Mouse (Mus musculus): ENCODE results near the gene Ssrp1. TPM values are rescaled to one million over a fixed set of nuclear protein-coding genes. Genes with fewer than 3 reads are reported as not detected.
A peak's percentile ranks its signal among the peaks of the same experiment; 100 is the strongest.

Gene Ssrp1
- 392 and 411 TPM in 2 replicates for polyA plus RNA-seq (2016; fragmentation: Nextera tagmentation; extraction: Ambion mirVana)

GRCm38 (mm10) chr2:85037047-85038026 is at the start of gene Ssrp1, which contains the start of gene P2rx3:
TSS of gene Ssrp1 (plus strand) at chr2:85037234.
TSS of gene P2rx3 (minus strand) at chr2:85037462.
- peak within 1 kb of the TSS; percentile 95 for H3K27ac ChIP-seq (replicated peaks)
- DNase-seq (ENCODE audit: low spot score): peak; percentile 94
- 1% methylated on average over 66 of the region's 66 CpGs for WGBS
- peak within 1 kb of the TSS; percentile 78 for H3K4me3 ChIP-seq
- peaks cover 38% of the 10 kb centered on the region for H3K36me3 ChIP-seq
- no peaks in the 10 kb centered on the region for H3K27me3 ChIP-seq (ENCODE audit: low read depth, poor library complexity, severe bottlenecking)
- peaks cover 26% of the 10 kb centered on the region for H3K4me1 ChIP-seq
- no peaks in the 10 kb centered on the region for H3K9me3 ChIP-seq (replicated peaks)

GRCm38 (mm10) chr2:84987930-84988329 is 49.1 kb upstream of the Ssrp1 start, which contains the start of gene Prg3:
TSS of gene Prg3 (plus strand) at chr2:84988215.
- no peaks in the 10 kb centered on the region for H3K36me3 ChIP-seq
- WGBS: 88% methylated on average over 1 of the region's 1 CpGs
- H3K27me3 ChIP-seq (ENCODE audit: low read depth, poor library complexity, severe bottlenecking): no peaks in the 10 kb centered on the region
- H3K9me3 ChIP-seq (replicated peaks): no peaks in the 10 kb centered on the region
- no peak within 1 kb of the TSS for H3K4me3 ChIP-seq
- H3K4me1 ChIP-seq: no peaks in the 10 kb centered on the region
- no peak within 1 kb of the TSS for H3K27ac ChIP-seq (replicated peaks)
- DNase-seq (ENCODE audit: low spot score): no peak

GRCm38 (mm10) chr2:84996376-84996775 is 40.7 kb upstream of the Ssrp1 start:
- H3K4me1 ChIP-seq: no peaks in the 10 kb centered on the region
- WGBS: 90% methylated on average over 2 of the region's 2 CpGs
- no peak for DNase-seq (ENCODE audit: low spot score)
- no peaks in the 10 kb centered on the region for H3K27me3 ChIP-seq (ENCODE audit: low read depth, poor library complexity, severe bottlenecking)
- no peak overlapping the region for H3K27ac ChIP-seq (replicated peaks)
- no peaks in the 10 kb centered on the region for H3K9me3 ChIP-seq (replicated peaks)
- no peaks in the 10 kb centered on the region for H3K36me3 ChIP-seq
- H3K4me3 ChIP-seq: no peak overlapping the region

- H3K27me3 ChIP-seq (ENCODE audit: low read depth, poor library complexity, severe bottlenecking): no peaks in the 10 kb centered on the region
- 84% methylated on average over 3 of the region's 3 CpGs for WGBS
- no peak overlapping the region for H3K4me3 ChIP-seq
- H3K27ac ChIP-seq (replicated peaks): no peak overlapping the region
- H3K4me1 ChIP-seq: no peaks in the 10 kb centered on the region
- no peaks in the 10 kb centered on the region for H3K9me3 ChIP-seq (replicated peaks)
- DNase-seq (ENCODE audit: low spot score): no peak
- no peaks in the 10 kb centered on the region for H3K36me3 ChIP-seq
Observed at GRCm38 (mm10) chr2:84999486-85000181, 37.4 kb upstream of the Ssrp1 start.

GRCm38 (mm10) chr2:85001497-85001896 is 35.5 kb upstream of the Ssrp1 start:
- Histone ChIP-seq H3K4me1 (no peaks in the 10 kb centered on the region), H3K4me3 (no peak overlapping the region), H3K27ac (replicated peaks) (no peak overlapping the region), H3K27me3 (ENCODE audit: low read depth, poor library complexity, severe bottlenecking) (no peaks in the 10 kb centered on the region), H3K9me3 (replicated peaks) (no peaks in the 10 kb centered on the region), H3K36me3 (no peaks in the 10 kb centered on the region)
- no peak for DNase-seq (ENCODE audit: low spot score)
- 81% methylated on average over 13 of the region's 13 CpGs for WGBS

GRCm38 (mm10) chr2:85002575-85002974 is 34.5 kb upstream of the Ssrp1 start:
- no peaks in the 10 kb centered on the region for H3K9me3 ChIP-seq (replicated peaks)
- 86% methylated on average over 7 of the region's 8 CpGs for WGBS

GRCm38 (mm10) chr2:85004341-85004740 is 32.7 kb upstream of the Ssrp1 start:
- Histone ChIP-seq H3K27ac (replicated peaks) (no peak overlapping the region), H3K9me3 (replicated peaks) (no peaks in the 10 kb centered on the region), H3K27me3 (ENCODE audit: low read depth, poor library complexity, severe bottlenecking) (no peaks in the 10 kb centered on the region), H3K36me3 (no peaks in the 10 kb centered on the region), H3K4me3 (no peak overlapping the region), H3K4me1 (no peaks in the 10 kb centered on the region)
- WGBS: 90% methylated on average over 4 of the region's 4 CpGs
- DNase-seq (ENCODE audit: low spot score): no peak

More at GRCm38 (mm10) chr2:85002575-85002974, 34.5 kb upstream of the Ssrp1 start:
- no peak overlapping the region for H3K4me3 ChIP-seq
- H3K27ac ChIP-seq (replicated peaks): no peak overlapping the region
- H3K4me1 ChIP-seq: no peaks in the 10 kb centered on the region
- DNase-seq (ENCODE audit: low spot score): no peak
- H3K27me3 ChIP-seq (ENCODE audit: low read depth, poor library complexity, severe bottlenecking): no peaks in the 10 kb centered on the region
- H3K36me3 ChIP-seq: no peaks in the 10 kb centered on the region

- H3K27ac ChIP-seq (replicated peaks): no peak overlapping the region
- 85% methylated on average over 7 of the region's 7 CpGs for WGBS
- no peaks in the 10 kb centered on the region for H3K36me3 ChIP-seq
- no peak for DNase-seq (ENCODE audit: low spot score)
- H3K9me3 ChIP-seq (replicated peaks): no peaks in the 10 kb centered on the region
- H3K27me3 ChIP-seq (ENCODE audit: low read depth, poor library complexity, severe bottlenecking): no peaks in the 10 kb centered on the region
- no peaks in the 10 kb centered on the region for H3K4me1 ChIP-seq
- H3K4me3 ChIP-seq: no peak overlapping the region
Observed at GRCm38 (mm10) chr2:85006600-85006999, 30.4 kb upstream of the Ssrp1 start.

- 27% methylated on average over 4 of the region's 4 CpGs for WGBS
- Histone ChIP-seq H3K4me3 (no peak overlapping the region), H3K27ac (replicated peaks) (no peak overlapping the region), H3K27me3 (ENCODE audit: low read depth, poor library complexity, severe bottlenecking) (no peaks in the 10 kb centered on the region), H3K9me3 (replicated peaks) (no peaks in the 10 kb centered on the region), H3K36me3 (no peaks in the 10 kb centered on the region), H3K4me1 (no peaks in the 10 kb centered on the region)
- DNase-seq (ENCODE audit: low spot score): no peak
Observed at GRCm38 (mm10) chr2:85007729-85008128, 29.3 kb upstream of the Ssrp1 start.

GRCm38 (mm10) chr2:85009212-85009611 is 27.8 kb upstream of the Ssrp1 start:
- Histone ChIP-seq H3K4me1 (no peaks in the 10 kb centered on the region), H3K4me3 (no peak overlapping the region), H3K27me3 (ENCODE audit: low read depth, poor library complexity, severe bottlenecking) (no peaks in the 10 kb centered on the region), H3K9me3 (replicated peaks) (no peaks in the 10 kb centered on the region), H3K36me3 (no peaks in the 10 kb centered on the region), H3K27ac (replicated peaks) (no peak overlapping the region)
- DNase-seq (ENCODE audit: low spot score): no peak
- WGBS: 86% methylated on average over 2 of the region's 2 CpGs

GRCm38 (mm10) chr2:85011906-85012604 is 25.0 kb upstream of the Ssrp1 start:
- H3K4me3 ChIP-seq: no peak overlapping the region
- no peaks in the 10 kb centered on the region for H3K36me3 ChIP-seq
- no peaks in the 10 kb centered on the region for H3K9me3 ChIP-seq (replicated peaks)
- no peak overlapping the region for H3K27ac ChIP-seq (replicated peaks)
- DNase-seq (ENCODE audit: low spot score): no peak
- H3K4me1 ChIP-seq: no peaks in the 10 kb centered on the region
- H3K27me3 ChIP-seq (ENCODE audit: low read depth, poor library complexity, severe bottlenecking): no peaks in the 10 kb centered on the region
- WGBS: 80% methylated on average over 9 of the region's 9 CpGs

- Histone ChIP-seq H3K27me3 (ENCODE audit: low read depth, poor library complexity, severe bottlenecking) (no peaks in the 10 kb centered on the region), H3K9me3 (replicated peaks) (no peaks in the 10 kb centered on the region), H3K4me1 (no peaks in the 10 kb centered on the region), H3K4me3 (no peak overlapping the region), H3K27ac (replicated peaks) (no peak overlapping the region), H3K36me3 (no peaks in the 10 kb centered on the region)
- no peak for DNase-seq (ENCODE audit: low spot score)
- 91% methylated on average over 14 of the region's 14 CpGs for WGBS
Observed at GRCm38 (mm10) chr2:85012679-85013078, 24.4 kb upstream of the Ssrp1 start.

Data from midbrain, embryonic 10.5 days (tissue).